ENCODE assay signal across 22 mouse cellular contexts in genomic region chr6:97961776-97962175, GRCm38 (mm10).
A peak's percentile ranks its signal among the peaks of the same experiment; 100 is the strongest.
DNase-seq lines count a peak whose midpoint lies in the region; TF ChIP-seq lines count a peak whose summit lies in the region.
"Had no signal": no experiment of that assay in that cellular context is flagged by ENCODE, and none has a peak within 500 bp of the region (broad histone marks: within the 10 kb centered on the region; RNA-seq: fewer than 3 reads in every experiment).

No protein-coding gene starts in this region.

- no peak overlapping the region for H3K27ac ChIP-seq in CH12.LX (ENCODE audit: insufficient read depth, low read depth)
- H3K27ac ChIP-seq: forebrain, embryonic 10.5 days; forebrain, embryonic 13.5 days; gastrocnemius, adult 2 months; heart, embryonic 10.5 days; hindbrain, embryonic 10.5 days; hindbrain, embryonic 13.5 days; intestine, embryonic 15.5 days had no signal

- dilution Hi-C loops in CH12.LX (cut with MboI; ENCODE audit: extremely low pct_ligation_motif_present, extremely low pct_unique_long_range_greater_than_20kb, low sequenced_read_pairs): no loop called here

- H3K4me3 ChIP-seq in CH12.LX (replicated peaks in 1 of 3; ENCODE audit: low read depth in 2 of 3, low read length in 2 of 3, poor library complexity in 1 of 3): no peak overlapping the region
- H3K4me3 ChIP-seq: forebrain, embryonic 10.5 days; forebrain, embryonic 13.5 days; gastrocnemius, adult 2 months; heart, embryonic 10.5 days; hindbrain, embryonic 10.5 days; hindbrain, embryonic 13.5 days; intestine, embryonic 15.5 days had no signal

- peak; percentile 5 for DNase-seq in 3134 (ENCODE audit: extremely low read depth, insufficient read length, low spot score)
- DNase-seq in CH12.LX (ENCODE audit: extremely low read depth): peak; percentile 49
- DNase-seq in ES-CJ7 (ENCODE audit: low read depth, low spot score): peak; percentile 97
- peak; percentile 91 for DNase-seq in R1 (ENCODE audit: low read depth, low spot score)
- no peak for DNase-seq in ovary, postnatal 36 days (ENCODE audit: low spot score)
- no peak for DNase-seq in gastrocnemius, postnatal 36 days
- DNase-seq in heart, postnatal 36 days: no peak
- no peak for DNase-seq in lung, postnatal 14 days
- DNase-seq: adrenal gland, postnatal 14 days; cerebellum, adult 11 months; cerebellum, adult 2 months; cerebellum, postnatal 10 days; gastrocnemius, adult 2 months; gastrocnemius, postnatal 14 days; kidney, adult 11 months; kidney, adult 8-10 months had no signal

- no peaks in the 10 kb centered on the region for H3K27me3 ChIP-seq in CH12.LX (replicated peaks)
- H3K27me3 ChIP-seq: hindbrain, embryonic 13.5 days; intestine, embryonic 15.5 days had no signal

- TF ChIP-seq EP300 in CH12.LX (IDR thresholded peaks at IDR 0.05; ENCODE audit: low read length): peak; percentile 41; the same call in 1 of the 2 replicates

- in situ Hi-C loops in CH12.LX (cut with MboI; ENCODE audit: low pct_ligation_motif_present, low pct_unique_long_range_greater_than_20kb, low sequenced_read_pairs): no loop called here

- TF ChIP-seq RAD21 in CH12.LX (IDR thresholded peaks at IDR 0.05; ENCODE audit: low read depth, low read length): no peak

- peak overlapping the region; percentile 60 for H3K4me2 ChIP-seq in CH12.LX (ENCODE audit: insufficient read depth, low read depth, poor library complexity, severe bottlenecking)
- H3K4me2 ChIP-seq: forebrain, embryonic 13.5 days; hindbrain, embryonic 13.5 days; intestine, embryonic 15.5 days had no signal

- intact Hi-C loops in gastrocnemius, postnatal 36 days (cut with DNase I): no loop called here
- intact Hi-C loops in heart, postnatal 36 days (cut with DNase I): no loop called here

- TF ChIP-seq CTCF in CH12.LX (conservative IDR thresholded peaks at IDR 0.05 in 1 of 2, IDR thresholded peaks at IDR 0.05 in 1 of 2; ENCODE audit: low read depth in 2 of 2, low read length in 2 of 2): no peak

- no peak overlapping the region; the same call in 1 of the 2 replicates for H3K9ac ChIP-seq in CH12.LX (ENCODE audit: insufficient read depth, low read depth)
- H3K9ac ChIP-seq: forebrain, embryonic 13.5 days; hindbrain, embryonic 13.5 days; intestine, embryonic 15.5 days had no signal

- peaks cover 12 to 55% of the 10 kb centered on the region in 2 experiments; a peak in 3 of 4 replicates for H3K4me1 ChIP-seq in CH12.LX (ENCODE audit: control insufficient read depth in 1 of 2, insufficient read depth in 2 of 2)
- H3K4me1 ChIP-seq: forebrain, embryonic 13.5 days; hindbrain, embryonic 13.5 days; intestine, embryonic 15.5 days had no signal

- no peaks in the 10 kb centered on the region for H3K79me2 ChIP-seq in CH12.LX (replicated peaks; ENCODE audit: control insufficient read depth, extremely low read depth, insufficient read depth, poor library complexity, severe bottlenecking)

- TF ChIP-seq POLR2A in CH12.LX (IDR thresholded peaks at IDR 0.05; ENCODE audit: low read depth, low read length): no peak

- no peaks in the 10 kb centered on the region for H3K9me3 ChIP-seq in CH12.LX (replicated peaks; ENCODE audit: low read length)
- H3K9me3 ChIP-seq: forebrain, embryonic 10.5 days; forebrain, embryonic 13.5 days; heart, embryonic 10.5 days; hindbrain, embryonic 10.5 days; hindbrain, embryonic 13.5 days; intestine, embryonic 15.5 days had no signal

- no peaks in the 10 kb centered on the region for H3K36me3 ChIP-seq in CH12.LX (replicated peaks in 1 of 2; ENCODE audit: control insufficient read depth in 1 of 2, insufficient read depth in 1 of 2, low read length in 1 of 2)
- H3K36me3 ChIP-seq: forebrain, embryonic 10.5 days; hindbrain, embryonic 10.5 days; hindbrain, embryonic 13.5 days; intestine, embryonic 15.5 days had no signal

TF ChIP-seq in CH12.LX, 34 proteins besides CTCF, POLR2A, EP300 and RAD21:
- TF ChIP-seq BHLHE40 (IDR thresholded peaks at IDR 0.05; ENCODE audit: low read depth, low read length) (0 out of 2 replicates have a peak, but pooled peaks have one; percentile 13), MAX (IDR thresholded peaks at IDR 0.05; ENCODE audit: low read length) (no peak), E2F4 (IDR thresholded peaks at IDR 0.05; ENCODE audit: insufficient replicate concordance, low read depth, low read length) (no peak), ZC3H11A (IDR thresholded peaks at IDR 0.05; ENCODE audit: low read depth, low read length) (no peak), TCF12 (IDR thresholded peaks at IDR 0.05; ENCODE audit: low read depth, low read length) (no peak), SIN3A (IDR thresholded peaks at IDR 0.05; ENCODE audit: low read length) (no peak), POLR2AphosphoS2 (IDR thresholded peaks at IDR 0.05; ENCODE audit: low read depth, low read length) (no peak), IRF4 (IDR thresholded peaks at IDR 0.05; ENCODE audit: low read depth, low read length) (peak; percentile 38; the same call in 1 of the 2 replicates), ZMIZ1 (IDR thresholded peaks at IDR 0.05; ENCODE audit: low read depth, low read length) (no peak), MEF2A (IDR thresholded peaks at IDR 0.05; ENCODE audit: borderline replicate concordance, low read depth, low read length) (no peak), CHD2 (IDR thresholded peaks at IDR 0.05; ENCODE audit: low read length) (no peak), UBTF (IDR thresholded peaks at IDR 0.05; ENCODE audit: low read depth, low read length) (no peak), ETS1 (conservative IDR thresholded peaks at IDR 0.05; ENCODE audit: low read depth, low read length) (0 out of 2 replicates have a peak, but pooled peaks have one; percentile 9)

Comparison
In these comparisons a context has a peak if more than half of its experiments do, and no peak if none do; other contexts are left out.
1. DNase-seq: peak in 3134 (single experiment), CH12.LX (single experiment), ES-CJ7 (single experiment) and R1 (single experiment); none in ovary, postnatal 36 days (single experiment), gastrocnemius, postnatal 36 days (0 of 2), heart, postnatal 36 days (0 of 2) and lung, postnatal 14 days (single experiment).